Mouse (Mus musculus): ENCODE results near the gene BC052040. TPM values are rescaled to one million over a fixed set of nuclear protein-coding genes. Genes with fewer than 3 reads are reported as not detected.

Gene BC052040
- total and polyA plus RNA-seq, 3 experiments: 2.1 to 2.8 (median 2.3) TPM

DNA sequence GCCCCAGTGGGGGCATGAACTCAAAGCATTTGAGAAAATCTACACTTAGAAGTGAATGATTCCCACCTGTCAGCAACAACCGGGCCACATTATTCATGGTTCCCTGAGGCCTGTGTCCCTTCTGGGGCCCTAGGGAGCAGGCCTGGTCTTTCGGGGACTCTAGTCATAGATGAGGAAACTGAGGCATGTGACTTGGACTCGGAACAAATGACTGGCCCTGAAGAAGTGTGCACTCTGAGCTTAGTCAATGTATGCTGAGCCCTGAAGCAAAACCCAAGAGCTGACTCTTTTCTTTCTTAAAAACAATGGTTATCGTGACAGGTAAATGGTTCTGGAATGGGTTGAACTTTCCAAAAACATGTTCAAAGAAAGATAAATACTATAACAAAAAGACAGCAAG is 38.3 kb upstream of the BC052040 start:
- Histone ChIP-seq H3K36me3 (ENCODE audit: control insufficient read depth, insufficient read depth, low read length) (no peaks in the 10 kb centered on the region), H3K4me1 (ENCODE audit: control insufficient read depth, insufficient read depth, low read length) (no peaks in the 10 kb centered on the region), H3K9ac (ENCODE audit: low read depth, low read length) (no peak overlapping the region), H3K27me3 (ENCODE audit: control insufficient read depth, insufficient read depth, low read length) (no peaks in the 10 kb centered on the region), H3K4me3 (no peak overlapping the region), H3K79me2 (replicated peaks; ENCODE audit: control insufficient read depth, insufficient read depth, low read length) (no peaks in the 10 kb centered on the region), H3K27ac (no peak overlapping the region)
- TF ChIP-seq CTCF (IDR thresholded peaks at IDR 0.05) (no peak), POLR2A (IDR thresholded peaks at IDR 0.05; ENCODE audit: insufficient read depth, low read depth, low read length) (no peak), EP300 (IDR thresholded peaks at IDR 0.05; ENCODE audit: insufficient read depth, low read depth, low read length) (no peak)
- no peak for DNase-seq
- intact Hi-C loops (cut with DNase I): no loop called here
- 81% methylated on average over 4 of the region's 4 CpGs for WGBS

DNA sequence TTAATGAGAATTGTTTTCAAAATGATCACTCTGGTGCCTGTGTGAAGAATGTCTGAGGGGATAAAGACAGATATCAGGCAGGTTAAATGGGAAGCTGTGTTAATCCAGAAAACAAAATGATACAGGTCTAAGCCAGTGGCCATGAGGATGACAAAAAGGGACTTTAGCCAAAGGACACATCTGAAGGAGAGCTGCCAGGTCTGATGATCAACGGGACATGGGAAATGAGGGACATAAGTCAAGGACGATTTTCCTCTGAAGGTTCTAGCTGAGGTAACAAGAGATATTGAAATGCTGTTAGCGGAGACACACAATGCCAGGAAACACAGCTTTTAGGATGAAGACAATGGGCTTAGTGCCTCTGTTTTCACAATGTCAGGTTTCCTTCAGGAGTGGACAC is 29.6 kb upstream of the BC052040 start:
- no peak for DNase-seq
- H3K79me2 ChIP-seq (replicated peaks; ENCODE audit: control insufficient read depth, insufficient read depth, low read length): no peaks in the 10 kb centered on the region
- no peak overlapping the region for H3K4me3 ChIP-seq
- no peak for TF ChIP-seq POLR2A (IDR thresholded peaks at IDR 0.05; ENCODE audit: insufficient read depth, low read depth, low read length)
- intact Hi-C loops (cut with DNase I): no loop called here
- H3K27me3 ChIP-seq (ENCODE audit: control insufficient read depth, insufficient read depth, low read length): no peaks in the 10 kb centered on the region
- no peak overlapping the region for H3K9ac ChIP-seq (ENCODE audit: low read depth, low read length)
- 39% methylated on average over 3 of the region's 3 CpGs for WGBS
- H3K4me1 ChIP-seq (ENCODE audit: control insufficient read depth, insufficient read depth, low read length): no peaks in the 10 kb centered on the region
- no peaks in the 10 kb centered on the region for H3K36me3 ChIP-seq (ENCODE audit: control insufficient read depth, insufficient read depth, low read length)
- no peak overlapping the region for H3K27ac ChIP-seq

DNA sequence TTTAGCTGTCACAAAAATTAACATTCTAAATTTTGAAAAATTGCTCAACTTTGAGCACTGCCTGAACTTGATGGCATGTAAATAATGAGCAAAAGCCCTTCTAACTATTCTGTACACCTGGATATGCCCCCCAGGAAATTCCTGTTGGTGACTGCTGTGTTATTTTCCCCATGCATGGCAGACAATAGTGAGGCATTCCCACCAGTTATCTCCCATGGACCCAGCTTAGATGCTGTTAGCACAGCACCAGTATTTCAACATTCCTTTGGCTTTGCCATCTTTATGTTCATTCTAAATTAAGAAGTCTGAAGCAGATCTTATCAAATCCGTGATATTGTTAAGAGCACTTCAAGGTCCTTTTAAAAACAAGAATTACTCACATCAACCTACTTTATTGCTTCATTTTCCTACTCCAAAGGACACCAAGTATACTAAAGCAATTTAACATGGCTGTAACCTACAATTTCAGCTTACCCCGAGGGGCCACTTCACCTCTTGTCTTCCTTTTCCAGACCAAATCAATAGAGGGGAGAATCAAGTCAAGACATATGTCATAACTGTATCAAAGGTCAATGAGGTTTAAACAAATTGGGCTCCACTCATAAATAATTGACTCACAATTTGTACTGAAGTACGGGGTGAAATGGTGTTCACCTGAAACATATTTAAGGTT is 19.2 kb upstream of the BC052040 start:
- TF ChIP-seq CTCF (IDR thresholded peaks at IDR 0.05) (no peak), POLR2A (IDR thresholded peaks at IDR 0.05; ENCODE audit: insufficient read depth, low read depth, low read length) (no peak), EP300 (IDR thresholded peaks at IDR 0.05; ENCODE audit: insufficient read depth, low read depth, low read length) (no peak)
- intact Hi-C loops (cut with DNase I): no loop called here
- H3K9ac ChIP-seq (ENCODE audit: low read depth, low read length): no peak overlapping the region
- H3K27ac ChIP-seq: no peak overlapping the region
- no peaks in the 10 kb centered on the region for H3K36me3 ChIP-seq (ENCODE audit: control insufficient read depth, insufficient read depth, low read length)
- H3K4me3 ChIP-seq: no peak overlapping the region
- H3K27me3 ChIP-seq (ENCODE audit: control insufficient read depth, insufficient read depth, low read length): no peaks in the 10 kb centered on the region
- H3K4me1 ChIP-seq (ENCODE audit: control insufficient read depth, insufficient read depth, low read length): no peaks in the 10 kb centered on the region
- DNase-seq: no peak
- H3K79me2 ChIP-seq (replicated peaks; ENCODE audit: control insufficient read depth, insufficient read depth, low read length): no peaks in the 10 kb centered on the region
- 76% methylated on average over 3 of the region's 3 CpGs for WGBS

DNA sequence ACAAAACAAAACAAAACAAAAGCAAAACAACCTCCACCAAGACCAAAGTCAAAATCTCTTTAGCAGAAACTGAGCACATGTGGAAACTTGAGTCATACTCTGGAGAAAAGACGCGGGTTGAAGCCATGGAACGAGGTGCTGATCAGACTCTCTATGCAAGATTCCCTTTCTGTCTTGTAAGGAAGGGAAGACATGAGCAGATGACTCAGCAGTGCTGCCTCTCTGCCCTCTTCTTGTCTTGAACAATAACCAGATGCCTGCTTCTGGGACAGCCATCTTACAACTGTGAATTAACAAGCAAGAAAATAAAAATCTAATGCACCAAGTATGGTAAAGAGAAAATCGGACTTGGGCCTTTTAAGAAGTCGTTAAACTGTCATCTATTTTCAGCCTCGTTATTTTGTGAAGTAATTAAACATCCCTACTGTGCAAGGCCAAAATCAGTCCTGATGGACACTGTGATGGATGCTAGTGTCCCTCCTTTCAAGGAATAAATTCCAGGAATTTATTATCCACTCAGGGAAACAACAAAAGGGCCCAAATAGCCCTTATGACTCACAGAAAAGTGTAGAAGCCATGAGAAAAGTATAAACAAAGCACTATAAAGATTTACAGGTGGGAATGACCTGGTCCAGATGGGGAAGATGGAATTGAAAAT is 18.0 kb upstream of the BC052040 start:
- intact Hi-C loops (cut with DNase I): no loop called here
- no peaks in the 10 kb centered on the region for H3K4me1 ChIP-seq (ENCODE audit: control insufficient read depth, insufficient read depth, low read length)
- H3K4me3 ChIP-seq: no peak overlapping the region
- 78% methylated on average over 6 of the region's 6 CpGs for WGBS
- H3K27me3 ChIP-seq (ENCODE audit: control insufficient read depth, insufficient read depth, low read length): no peaks in the 10 kb centered on the region
- H3K36me3 ChIP-seq (ENCODE audit: control insufficient read depth, insufficient read depth, low read length): no peaks in the 10 kb centered on the region
- TF ChIP-seq EP300 (IDR thresholded peaks at IDR 0.05; ENCODE audit: insufficient read depth, low read depth, low read length): no peak
- TF ChIP-seq CTCF (IDR thresholded peaks at IDR 0.05): no peak
- no peak for TF ChIP-seq POLR2A (IDR thresholded peaks at IDR 0.05; ENCODE audit: insufficient read depth, low read depth, low read length)
- no peaks in the 10 kb centered on the region for H3K79me2 ChIP-seq (replicated peaks; ENCODE audit: control insufficient read depth, insufficient read depth, low read length)
- no peak overlapping the region for H3K9ac ChIP-seq (ENCODE audit: low read depth, low read length)
- no peak for DNase-seq
- no peak overlapping the region for H3K27ac ChIP-seq

DNA sequence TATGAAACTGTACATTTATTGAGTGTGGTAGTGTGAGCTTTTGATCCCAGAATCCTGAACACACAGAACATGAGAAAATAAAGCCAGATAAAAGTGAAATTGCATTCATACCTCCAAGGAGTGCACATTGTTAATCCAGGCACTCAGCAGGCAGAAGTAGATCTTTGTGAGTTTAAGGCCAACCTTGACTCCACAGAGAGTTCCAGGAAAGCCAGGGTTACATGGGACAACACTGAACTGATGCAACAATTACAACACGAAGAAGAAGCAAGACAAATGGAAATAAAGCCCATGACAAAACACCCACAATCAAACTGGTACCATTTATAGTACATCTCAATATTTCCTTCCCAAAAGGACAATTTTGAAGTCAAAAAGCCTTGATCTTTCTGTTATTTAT is 9.5 kb upstream of the BC052040 start:
- no peaks in the 10 kb centered on the region for H3K4me1 ChIP-seq (ENCODE audit: control insufficient read depth, insufficient read depth, low read length)
- H3K4me3 ChIP-seq: no peak overlapping the region
- WGBS: 76% methylated on average over 1 of the region's 1 CpGs
- no peak overlapping the region for H3K9ac ChIP-seq (ENCODE audit: low read depth, low read length)
- DNase-seq: no peak
- no peak overlapping the region for H3K27ac ChIP-seq
- TF ChIP-seq POLR2A (IDR thresholded peaks at IDR 0.05; ENCODE audit: insufficient read depth, low read depth, low read length): no peak
- no peak for TF ChIP-seq CTCF (IDR thresholded peaks at IDR 0.05)
- no peak for TF ChIP-seq EP300 (IDR thresholded peaks at IDR 0.05; ENCODE audit: insufficient read depth, low read depth, low read length)
- intact Hi-C loops (cut with DNase I): no loop called here
- no peaks in the 10 kb centered on the region for H3K27me3 ChIP-seq (ENCODE audit: control insufficient read depth, insufficient read depth, low read length)
- no peaks in the 10 kb centered on the region for H3K36me3 ChIP-seq (ENCODE audit: control insufficient read depth, insufficient read depth, low read length)
- H3K79me2 ChIP-seq (replicated peaks; ENCODE audit: control insufficient read depth, insufficient read depth, low read length): no peaks in the 10 kb centered on the region

DNA sequence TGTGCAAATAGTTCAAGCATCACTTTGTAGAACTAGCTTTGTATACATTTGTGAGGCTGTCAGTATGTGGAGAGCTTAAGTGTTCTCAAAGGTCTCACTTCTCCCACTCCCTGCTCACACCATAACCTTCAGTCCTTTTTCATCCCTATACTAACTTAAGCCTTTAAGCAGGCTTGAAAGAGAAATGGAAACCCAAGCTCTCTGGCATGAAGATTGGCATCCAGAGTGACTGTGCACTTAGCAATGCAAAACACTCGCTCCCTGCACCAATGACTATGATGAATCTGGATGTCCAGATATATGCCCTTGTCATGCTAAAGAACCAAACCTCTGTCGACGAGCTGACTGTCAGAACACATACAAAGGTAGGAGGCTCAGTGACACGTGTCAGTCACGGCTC is 6.7 kb upstream of the BC052040 start:
- Histone ChIP-seq H3K9ac (ENCODE audit: low read depth, low read length) (no peak overlapping the region), H3K27ac (no peak overlapping the region), H3K4me3 (no peak overlapping the region), H3K4me1 (ENCODE audit: control insufficient read depth, insufficient read depth, low read length) (no peaks in the 10 kb centered on the region), H3K79me2 (replicated peaks; ENCODE audit: control insufficient read depth, insufficient read depth, low read length) (no peaks in the 10 kb centered on the region), H3K27me3 (ENCODE audit: control insufficient read depth, insufficient read depth, low read length) (no peaks in the 10 kb centered on the region), H3K36me3 (ENCODE audit: control insufficient read depth, insufficient read depth, low read length) (no peaks in the 10 kb centered on the region)
- no peak for TF ChIP-seq EP300 (IDR thresholded peaks at IDR 0.05; ENCODE audit: insufficient read depth, low read depth, low read length)
- no peak for TF ChIP-seq POLR2A (IDR thresholded peaks at IDR 0.05; ENCODE audit: insufficient read depth, low read depth, low read length)
- no peak for TF ChIP-seq CTCF (IDR thresholded peaks at IDR 0.05)
- 73% methylated on average over 5 of the region's 5 CpGs for WGBS
- no peak for DNase-seq
- intact Hi-C loops (cut with DNase I): no loop called here

Measured in heart, adult 2 months (tissue).